Mouse (Mus musculus): ENCODE results near the gene 2610042L04Rik. TPM values are rescaled to one million over a fixed set of nuclear protein-coding genes. Genes with fewer than 3 reads are reported as not detected.

2610042L04Rik gene
- not detected in 4 replicates for total RNA-seq (2023; ENCODE audit: inconsistent age)

DNA sequence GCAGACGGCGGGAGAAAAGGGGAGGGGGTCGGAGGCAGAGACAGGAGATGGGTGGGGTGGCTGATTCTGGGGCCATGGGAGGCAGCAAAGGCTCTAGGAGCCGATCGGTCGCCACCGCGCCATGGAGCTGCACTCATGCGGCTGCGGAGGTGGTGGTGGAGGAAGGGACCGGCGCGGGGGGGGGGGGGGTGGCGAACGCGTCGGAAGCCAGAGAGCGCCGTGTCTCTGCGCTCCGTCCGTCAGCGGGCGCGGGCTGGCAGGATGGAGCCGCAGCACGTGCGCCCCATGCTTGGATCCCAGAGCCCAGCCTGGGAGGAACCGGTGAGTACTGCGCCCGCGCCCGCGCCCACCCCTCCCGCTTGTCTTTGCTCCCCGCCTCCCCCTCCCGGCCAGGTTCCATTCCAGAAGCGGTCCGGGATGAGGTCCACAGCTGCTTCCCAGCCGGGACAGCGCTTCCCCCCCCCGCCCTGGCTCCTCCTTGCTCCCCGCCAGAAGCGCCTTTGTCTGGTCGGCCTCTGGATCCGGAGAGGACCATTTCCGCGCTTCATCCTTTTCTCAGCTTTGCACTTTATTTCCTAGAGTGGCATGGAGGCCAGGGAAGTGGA lies at the start of gene 2610042L04Rik:
2610042L04Rik (plus strand) TSS at position 288 of the 605 bp plus-strand sequence.

DNA sequence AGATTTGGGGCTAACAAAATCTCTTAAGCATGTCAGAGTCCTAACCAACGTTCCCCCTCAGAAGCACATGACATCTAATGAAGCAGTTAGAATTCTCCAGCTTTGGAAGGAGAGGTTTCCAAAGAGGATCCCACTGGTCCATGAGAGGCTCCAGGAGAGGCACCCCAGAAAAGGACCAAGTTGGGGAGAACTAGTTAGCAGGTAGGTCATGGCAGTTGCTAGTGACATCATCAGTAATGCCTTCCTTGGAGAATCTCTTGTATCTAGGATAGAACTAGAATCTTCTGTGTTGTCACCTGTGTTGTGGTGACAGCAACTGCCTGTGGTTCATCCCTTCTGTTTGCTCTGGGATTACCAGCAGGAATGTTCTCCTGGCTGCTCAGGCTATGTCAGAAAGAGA lies 17.6 kb upstream of the 2610042L04Rik start, which contains the start of gene Gm3149:
Gm3149 (plus strand) TSS at position 301 of the 400 bp plus-strand sequence.

DNA sequence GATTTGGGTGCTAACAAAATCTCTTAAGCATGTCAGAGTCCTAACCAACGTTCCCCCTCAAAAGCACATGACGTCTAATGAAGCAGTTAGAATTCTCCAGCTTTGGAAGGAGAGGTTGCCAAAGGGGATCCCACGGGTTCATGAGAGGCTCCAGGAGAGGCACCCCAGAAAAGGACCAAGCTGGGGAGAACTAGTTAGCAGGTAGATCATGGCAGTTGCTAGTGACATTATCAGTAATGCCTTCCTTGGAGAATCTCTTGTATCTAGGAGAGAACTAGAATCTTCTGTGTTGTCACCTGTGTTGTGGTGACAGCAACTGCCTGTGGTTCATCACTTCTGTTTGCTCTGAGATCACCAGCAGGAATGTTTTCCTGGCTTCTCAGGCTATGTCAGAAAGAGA lies 62.7 kb downstream of the 2610042L04Rik start, which contains the start of gene Gm3159:
Gm3159 (plus strand) TSS at position 301 of the 400 bp plus-strand sequence.

Other genes with a start within 250 kb of the 2610042L04Rik start
- not detected in 4 replicates for gene Gm8108, start 224.2 kb upstream of the 2610042L04Rik start, total RNA-seq (2023; ENCODE audit: inconsistent age)
- gene Gm3127, start 169.7 kb upstream of the 2610042L04Rik start, total RNA-seq (2023; ENCODE audit: inconsistent age) = not detected in 4 replicates
- gene Gm2974, start 152.2 kb upstream of the 2610042L04Rik start, total RNA-seq (2023; ENCODE audit: inconsistent age) = not detected in 4 replicates
- gene Gm3138, start 85.1 kb upstream of the 2610042L04Rik start, total RNA-seq (2023; ENCODE audit: inconsistent age) = not detected in 4 replicates
- not detected in 4 replicates for gene Gm3149, start 17.5 kb upstream of the 2610042L04Rik start, total RNA-seq (2023; ENCODE audit: inconsistent age)
- not detected in 4 replicates for gene Gm3159, start 62.8 kb downstream of the 2610042L04Rik start, total RNA-seq (2023; ENCODE audit: inconsistent age)
- gene Gm3164, start 80.7 kb downstream of the 2610042L04Rik start, total RNA-seq (2023; ENCODE audit: inconsistent age) = not detected in 4 replicates
- gene Gm3173, start 96.2 kb downstream of the 2610042L04Rik start, total RNA-seq (2023; ENCODE audit: inconsistent age) = not detected in 4 replicates
- not detected in 4 replicates for gene Gm3182, start 147.0 kb downstream of the 2610042L04Rik start, total RNA-seq (2023; ENCODE audit: inconsistent age)
- not detected in 4 replicates for gene Gm3047, start 220.6 kb downstream of the 2610042L04Rik start, total RNA-seq (2023; ENCODE audit: inconsistent age)

All from B cell, adult (primary cell).